Mouse (Mus musculus) liver, postnatal 0 days (tissue): Measurements from ENCODE around the gene Urb1.

Experiments
- CTCF ChIP-seq: sonication (generic); IDR thresholded peaks from 2 replicates; pipeline ENCODE4 v1.5.1; 2016; ENCODE audit warnings: antibody characterized with exemption, low read depth
- EP300 ChIP-seq: IDR thresholded peaks from 2 replicates; pipeline ENCODE4 v1.6.1; 2016; ENCODE audit warnings: antibody characterized with exemption, low read depth, mild to moderate bottlenecking

DNA sequence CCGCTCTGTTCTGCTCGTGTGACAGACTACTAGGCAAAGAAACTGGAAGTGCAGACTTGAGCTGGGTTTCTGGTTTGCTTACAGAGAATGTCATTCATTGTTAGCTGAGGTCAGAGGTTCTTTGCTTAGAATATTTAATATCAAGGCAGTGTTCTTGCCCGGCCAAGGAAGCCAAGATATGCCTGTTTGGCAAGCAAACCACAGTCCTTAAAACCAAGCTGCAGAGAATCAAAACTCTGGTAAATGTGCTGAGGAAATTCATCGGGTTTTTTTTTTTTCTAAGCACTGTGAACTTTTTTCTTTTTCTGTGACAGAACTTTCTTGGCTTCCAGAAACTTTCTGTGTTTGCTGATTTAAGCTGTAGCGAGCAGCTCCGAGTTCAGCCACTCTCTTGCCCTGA is 22.3 kb upstream of the Urb1 start:
- no peak for TF ChIP-seq CTCF
- no peak for TF ChIP-seq EP300
